Mouse (Mus musculus) ES-Bruce4 (cell line): Measurements from ENCODE around the gene Pla2g12a. TPM values are rescaled to one million over a fixed set of nuclear protein-coding genes. Genes with fewer than 3 reads are reported as not detected.

Experiments used
- H3K27ac ChIP-seq: 2 replicates; pipeline ENCODE4 v1.5.1; 2012; ENCODE audit warnings: low read length, inconsistent platforms; ENCODE audit not compliant: insufficient read depth
- H3K27me3 ChIP-seq: 2 replicates; pipeline ENCODE4 v1.6.1; 2012; ENCODE audit warnings: mild to moderate bottlenecking, low read length, inconsistent platforms; ENCODE audit not compliant: control insufficient read depth, poor library complexity, insufficient read depth, severe bottlenecking
- H3K36me3 ChIP-seq: 2 replicates; pipeline ENCODE4 v1.6.1; 2012; ENCODE audit warnings: inconsistent platforms, mild to moderate bottlenecking, low read length, moderate library complexity; ENCODE audit not compliant: control insufficient read depth, poor library complexity, insufficient read depth, severe bottlenecking
- H3K4me1 ChIP-seq: one replicate; pipeline ENCODE4 v1.8.1; 2011; ENCODE audit warnings: low read length; ENCODE audit not compliant: control insufficient read depth, insufficient read depth
- H3K4me3 ChIP-seq: 2 replicates; pipeline ENCODE4 v1.5.1; 2011; ENCODE audit warnings: low read depth, mild to moderate bottlenecking, low read length
- H3K9ac ChIP-seq: 2 replicates; pipeline ENCODE4 v1.6.1; 2012; ENCODE audit warnings: low read depth, mild to moderate bottlenecking, inconsistent platforms; ENCODE audit not compliant: poor library complexity, severe bottlenecking
- H3K9me3 ChIP-seq: replicated peaks from 2 replicates; pipeline ENCODE4 v1.6.1; 2012; ENCODE audit warnings: mild to moderate bottlenecking, low read length, inconsistent platforms; ENCODE audit not compliant: control insufficient read depth, poor library complexity, insufficient read depth, severe bottlenecking
- CTCF ChIP-seq: IDR thresholded peaks from one replicate; pipeline ENCODE4 v1.8.1; 2011; ENCODE audit warnings: low read depth, low read length
- EP300 ChIP-seq: IDR thresholded peaks from 2 replicates; pipeline ENCODE4 v1.6.1; 2011; ENCODE audit warnings: low read depth, low read length; ENCODE audit not compliant: insufficient read depth
- POLR2A ChIP-seq: IDR thresholded peaks from one replicate; pipeline ENCODE4 v1.8.1; 2011; ENCODE audit warnings: low read length; ENCODE audit not compliant: insufficient read depth
- polyA plus RNA-seq: library from polyadenylated mRNA; stranded (reverse); fragments of >200 nt; gene quantifications from 2 replicates; pipeline ENCODE4 v1.2.4, GENCODE M21; 2011; ENCODE audit warnings: low read depth; ENCODE audit not compliant: missing spikeins, insufficient read depth, insufficient read length

The Pla2g12a gene
- polyA plus RNA-seq, 1 experiment: 17.6 TPM

DNA sequence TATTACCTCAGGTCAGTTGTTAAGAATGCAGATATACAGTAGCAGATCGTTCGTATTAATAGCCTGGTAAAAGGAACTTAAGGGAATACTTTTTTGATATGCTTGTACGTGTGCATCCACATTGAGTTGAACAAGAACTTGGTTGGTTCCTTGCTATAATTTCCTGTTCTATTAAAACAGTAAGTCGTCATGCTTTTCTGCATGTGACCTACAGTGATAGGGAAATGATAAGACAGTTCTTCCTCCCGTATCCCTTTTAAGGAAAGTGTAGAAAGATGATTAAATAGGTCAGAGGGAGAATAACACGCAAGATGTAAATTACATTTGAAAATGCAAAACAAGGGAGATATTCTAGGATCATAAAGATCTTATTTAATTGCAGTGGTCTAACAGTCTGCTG is 41.4 kb upstream of the Pla2g12a start:
- no peak for TF ChIP-seq CTCF
- no peak for TF ChIP-seq EP300
- no peak for TF ChIP-seq POLR2A
- no peak overlapping the region for H3K27ac ChIP-seq

GRCm38 (mm10) chr3:129838017-129838416 is 40.4 kb upstream of the Pla2g12a start:
- no peak for TF ChIP-seq POLR2A
- no peak for TF ChIP-seq CTCF
- no peak for TF ChIP-seq EP300
- Histone ChIP-seq H3K4me3 (no peak overlapping the region), H3K36me3 (no peaks in the 10 kb centered on the region), H3K4me1 (no peaks in the 10 kb centered on the region), H3K27me3 (no peaks in the 10 kb centered on the region), H3K27ac (no peak overlapping the region), H3K9me3 (no peaks in the 10 kb centered on the region), H3K9ac (no peak overlapping the region)

More for the DNA sequence above, 41.4 kb upstream of the Pla2g12a start:
- Histone ChIP-seq H3K4me3 (no peak overlapping the region), H3K27me3 (no peaks in the 10 kb centered on the region), H3K36me3 (no peaks in the 10 kb centered on the region), H3K9ac (no peak overlapping the region), H3K4me1 (no peaks in the 10 kb centered on the region), H3K9me3 (no peaks in the 10 kb centered on the region)

GRCm38 (mm10) chr3:129845868-129846267 is 32.5 kb upstream of the Pla2g12a start:
- TF ChIP-seq POLR2A: no peak
- TF ChIP-seq CTCF: no peak
- TF ChIP-seq EP300: no peak
- H3K4me1 ChIP-seq: no peaks in the 10 kb centered on the region
- no peak overlapping the region for H3K9ac ChIP-seq
- no peak overlapping the region for H3K27ac ChIP-seq
- H3K9me3 ChIP-seq: no peaks in the 10 kb centered on the region
- no peak overlapping the region for H3K4me3 ChIP-seq
- H3K36me3 ChIP-seq: no peaks in the 10 kb centered on the region
- no peaks in the 10 kb centered on the region for H3K27me3 ChIP-seq

- Histone ChIP-seq H3K36me3 (no peaks in the 10 kb centered on the region), H3K27ac (no peak overlapping the region), H3K4me1 (no peaks in the 10 kb centered on the region), H3K4me3 (no peak overlapping the region), H3K9me3 (no peaks in the 10 kb centered on the region), H3K27me3 (no peaks in the 10 kb centered on the region), H3K9ac (no peak overlapping the region)
- TF ChIP-seq POLR2A: no peak
- no peak for TF ChIP-seq CTCF
- no peak for TF ChIP-seq EP300
These were observed 31.6 kb upstream of the Pla2g12a start for GRCm38 (mm10) chr3:129846846-129847245.

GRCm38 (mm10) chr3:129862592-129862991 is 15.8 kb upstream of the Pla2g12a start:
- no peak overlapping the region for H3K9ac ChIP-seq
- H3K27me3 ChIP-seq: no peaks in the 10 kb centered on the region
- H3K27ac ChIP-seq: no peak overlapping the region
- H3K4me1 ChIP-seq: no peaks in the 10 kb centered on the region
- TF ChIP-seq EP300: no peak
- TF ChIP-seq CTCF: no peak
- no peak for TF ChIP-seq POLR2A
- no peaks in the 10 kb centered on the region for H3K36me3 ChIP-seq
- no peak overlapping the region for H3K4me3 ChIP-seq
- no peaks in the 10 kb centered on the region for H3K9me3 ChIP-seq

- no peak overlapping the region for H3K4me3 ChIP-seq
- H3K27me3 ChIP-seq: no peaks in the 10 kb centered on the region
- no peaks in the 10 kb centered on the region for H3K36me3 ChIP-seq
- no peak overlapping the region for H3K9ac ChIP-seq
- no peak overlapping the region for H3K27ac ChIP-seq
- no peaks in the 10 kb centered on the region for H3K4me1 ChIP-seq
- TF ChIP-seq CTCF: peak; percentile 98
- no peak for TF ChIP-seq POLR2A
- no peaks in the 10 kb centered on the region for H3K9me3 ChIP-seq
These were observed 14.7 kb upstream of the Pla2g12a start for GRCm38 (mm10) chr3:129863698-129864097.
